Mouse (Mus musculus) neural tube, embryonic 13.5 days (tissue): ENCODE measurements around the gene Mrpl47. TPM values are rescaled to one million over a fixed set of nuclear protein-coding genes. Genes with fewer than 3 reads are reported as not detected.
A peak's percentile ranks its signal among the peaks of the same experiment; 100 is the strongest.
"Not testable (repeated sequence)": the region's sequence is repeated elsewhere in the genome, so short reads cannot be mapped to it uniquely, and the experiment has no call there.

Source experiments
- ATAC-seq: fragments of 200-750 bp; cut with Nextera tagmentation; 2 replicates; pipeline ENCODE4 v1.8.0; 2017; ENCODE audit warnings: low read depth, mild to moderate bottlenecking, moderate TSS enrichment, moderate library complexity
- H3K27ac ChIP-seq: fragments of 300-500 bp; sonication (generic); replicated peaks from 2 replicates; pipeline ENCODE4 v1.5.1; 2015; ENCODE audit warnings: moderate library complexity, mild to moderate bottlenecking, inconsistent platforms
- H3K27me3 ChIP-seq: fragments of 300-500 bp; sonication (generic); 2 replicates; pipeline ENCODE4 v1.6.1; 2015; ENCODE audit warnings: mild to moderate bottlenecking, inconsistent platforms
- H3K36me3 ChIP-seq: fragments of 300-500 bp; sonication (generic); 2 replicates; pipeline ENCODE4 v1.6.1; 2015; ENCODE audit warnings: mild to moderate bottlenecking, inconsistent platforms
- H3K4me1 ChIP-seq: fragments of 300-500 bp; sonication (generic); replicated peaks from 2 replicates; pipeline ENCODE4 v1.6.1; 2015; ENCODE audit warnings: inconsistent platforms
- H3K4me2 ChIP-seq: fragments of 300-500 bp; sonication (generic); 2 replicates; pipeline ENCODE4 v1.6.1; 2015; ENCODE audit warnings: inconsistent platforms, mild to moderate bottlenecking, moderate library complexity
- H3K4me3 ChIP-seq: fragments of 300-500 bp; sonication (generic); 2 replicates; pipeline ENCODE4 v1.5.1; 2015; ENCODE audit warnings: mild to moderate bottlenecking, inconsistent platforms
- H3K9ac ChIP-seq: fragments of 300-500 bp; sonication (generic); 2 replicates; pipeline ENCODE4 v1.6.1; 2015; ENCODE audit warnings: moderate library complexity, mild to moderate bottlenecking, inconsistent platforms
- H3K9me3 ChIP-seq: fragments of 300-500 bp; sonication (generic); 2 replicates; pipeline ENCODE4 v1.6.1; 2016; ENCODE audit warnings: inconsistent platforms
- WGBS: fragments of 180-500 bp; shearing (Covaris S2); methylation state at CpG from one replicate; pipeline ENCODE4 v1.1.7; 2015; 5-methylcytosine and 5-hydroxymethylcytosine counted together
- polyA plus RNA-seq: library from polyadenylated mRNA; unstranded; fragments of >200 nt; fragmentation: Nextera tagmentation; extraction: Ambion mirVana; gene quantifications from 2 replicates; pipeline ENCODE4 v1.2.1, GENCODE M21; 2015

Mrpl47 gene
- polyA plus RNA-seq, 1 experiment from 2014 or later: 35.4 TPM

DNA sequence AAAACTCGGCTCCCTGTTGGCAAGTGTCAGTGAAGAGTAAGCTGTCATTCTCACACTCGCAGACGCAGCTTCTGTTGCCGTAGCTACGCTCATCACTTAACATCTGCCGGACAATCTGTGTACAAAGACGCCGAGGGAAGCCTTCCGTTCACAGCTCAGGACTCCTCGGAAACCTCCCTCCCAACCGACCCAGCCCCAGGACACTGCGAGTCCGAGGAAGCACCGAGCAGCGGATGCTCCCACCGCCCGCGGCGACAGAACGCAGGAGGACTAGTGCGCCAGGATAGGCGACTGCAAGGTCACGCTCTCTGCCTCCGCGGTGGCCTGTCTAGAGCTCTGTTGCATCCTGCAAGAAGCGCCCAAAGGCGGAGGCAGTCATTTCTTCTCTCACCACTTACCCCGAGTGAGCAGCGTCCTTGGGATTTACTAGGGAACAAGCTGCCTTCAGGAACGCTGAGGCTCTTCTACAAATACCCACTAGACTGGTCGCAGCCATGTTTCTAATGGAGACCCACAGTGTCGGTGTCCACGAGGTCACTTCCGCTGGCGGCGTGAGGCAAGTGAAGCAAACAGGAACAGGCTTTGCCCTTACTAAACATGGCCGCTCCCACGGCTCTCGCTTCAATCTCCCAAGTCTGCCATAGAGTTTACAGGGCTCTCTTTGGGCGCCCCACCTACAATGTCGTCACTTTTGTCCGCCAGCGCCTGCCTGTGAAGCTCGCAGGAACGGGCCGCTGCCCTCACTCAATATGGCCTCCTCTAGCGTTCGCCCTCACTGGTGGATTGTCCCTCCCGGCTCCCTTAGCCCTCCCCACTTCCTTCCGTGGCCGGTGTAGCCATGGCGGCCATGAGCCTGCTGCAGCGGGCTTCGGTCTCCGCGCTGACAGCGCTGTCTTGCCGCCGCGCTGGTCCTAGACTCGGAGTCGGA lies 897 bp downstream of the Mrpl47 start, which contains the start of gene Ndufb5:
Gene Ndufb5, plus strand, starts transcription at position 747 of the 928 bp plus-strand sequence.
- WGBS: under 1% methylated on average over 62 of the region's 62 CpGs

DNA sequence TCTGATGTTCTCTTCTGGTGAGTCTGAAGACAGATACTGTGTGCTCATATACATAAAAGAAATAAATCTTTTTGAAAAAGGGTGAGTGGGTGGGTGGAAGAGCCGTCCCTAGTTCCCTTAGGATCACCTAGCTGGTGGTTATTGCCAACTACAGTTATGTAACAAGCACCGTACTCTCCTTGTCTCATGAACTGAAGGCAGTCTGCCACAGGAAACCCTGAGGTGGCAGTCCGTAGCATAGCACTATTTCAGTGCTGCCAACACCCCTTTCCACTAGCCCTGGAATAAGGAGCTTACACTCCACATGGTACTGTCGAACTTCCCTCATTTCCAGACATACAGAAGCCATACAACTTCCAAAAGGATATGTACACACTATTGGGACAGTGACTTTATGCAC lies 9.5 kb downstream of the Mrpl47 start:
- ATAC-seq: no peak

More for the DNA sequence above, 897 bp downstream of the Mrpl47 start, which contains the start of gene Ndufb5:
- H3K4me1 ChIP-seq: peaks cover 33% of the 10 kb centered on the region
- H3K27ac ChIP-seq: peak within 1 kb of the TSS; percentile 84
- H3K36me3 ChIP-seq: peaks cover 43% of the 10 kb centered on the region
- H3K27me3 ChIP-seq: no peaks in the 10 kb centered on the region
- H3K9me3 ChIP-seq: no peaks in the 10 kb centered on the region
- peak within 1 kb of the TSS; percentile 79 for H3K4me3 ChIP-seq
- ATAC-seq: peak; percentile 98
- H3K9ac ChIP-seq: peak within 1 kb of the TSS; percentile 87
- peak within 1 kb of the TSS; percentile 90 for H3K4me2 ChIP-seq

DNA sequence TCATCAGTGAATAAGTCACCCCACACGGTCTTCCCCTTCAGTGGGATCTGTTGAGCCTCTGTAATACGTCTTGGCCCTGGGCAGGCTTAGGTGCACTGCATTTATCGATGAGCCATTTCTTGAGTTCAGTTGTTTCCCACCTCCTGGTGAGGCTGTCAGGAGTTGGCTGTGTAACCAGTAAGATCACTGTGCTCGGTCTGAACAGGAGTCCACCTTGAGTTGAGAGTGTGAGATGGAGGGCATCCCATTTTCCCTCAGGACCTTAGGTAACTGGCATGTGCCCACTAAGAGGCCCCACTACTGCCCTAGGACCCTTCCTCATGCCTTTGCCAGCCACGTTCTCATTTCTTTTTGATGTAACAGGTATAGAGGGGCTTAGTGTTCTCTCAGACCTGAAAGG lies 11.5 kb downstream of the Mrpl47 start:
- WGBS: 87% methylated on average over 5 of the region's 5 CpGs
- no peak overlapping the region for H3K9ac ChIP-seq
- no peak overlapping the region for H3K4me2 ChIP-seq
- H3K27me3 ChIP-seq: no peaks in the 10 kb centered on the region
- no peak overlapping the region for H3K27ac ChIP-seq
- no peaks in the 10 kb centered on the region for H3K4me1 ChIP-seq
- H3K36me3 ChIP-seq: peaks cover 92% of the 10 kb centered on the region
- no peak for ATAC-seq
- H3K9me3 ChIP-seq: no peaks in the 10 kb centered on the region
- no peak overlapping the region for H3K4me3 ChIP-seq

More for the DNA sequence above, 9.5 kb downstream of the Mrpl47 start:
- Histone ChIP-seq H3K27me3 (no peaks in the 10 kb centered on the region), H3K36me3 (peaks cover 92% of the 10 kb centered on the region), H3K4me3 (no peak overlapping the region), H3K9ac (no peak overlapping the region), H3K27ac (no peak overlapping the region), H3K4me2 (no peak overlapping the region), H3K9me3 (no peaks in the 10 kb centered on the region), H3K4me1 (no peaks in the 10 kb centered on the region)
- WGBS: 87% methylated on average over 4 of the region's 4 CpGs

DNA sequence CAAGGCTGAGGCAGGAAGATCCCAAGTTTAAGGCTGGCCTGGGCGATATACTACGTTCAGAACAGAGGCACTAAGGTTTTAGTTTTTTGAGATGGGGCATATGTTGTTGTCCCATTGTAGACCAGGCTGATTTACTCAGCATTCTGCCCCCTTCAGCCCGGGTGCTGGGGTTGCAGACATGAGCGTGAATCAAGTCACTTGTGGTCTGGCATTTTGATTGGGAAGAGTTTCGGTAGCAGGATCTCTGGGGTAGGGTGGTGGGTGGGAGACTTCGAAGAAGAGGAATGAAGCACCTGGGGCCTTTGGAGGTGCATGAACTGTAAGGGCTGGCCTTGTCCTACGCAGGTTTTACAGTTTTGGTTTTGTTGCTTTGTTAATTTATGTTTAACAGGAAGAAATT lies 13.2 kb downstream of the Mrpl47 start:
- Histone ChIP-seq H3K4me1 (no peaks in the 10 kb centered on the region), H3K27ac (no peak overlapping the region), H3K9me3 (no peaks in the 10 kb centered on the region), H3K4me2 (no peak overlapping the region), H3K36me3 (peaks cover 92% of the 10 kb centered on the region), H3K4me3 (no peak overlapping the region), H3K9ac (no peak overlapping the region), H3K27me3 (no peaks in the 10 kb centered on the region)
- WGBS: 93% methylated on average over 7 of the region's 7 CpGs
- no peak for ATAC-seq

DNA sequence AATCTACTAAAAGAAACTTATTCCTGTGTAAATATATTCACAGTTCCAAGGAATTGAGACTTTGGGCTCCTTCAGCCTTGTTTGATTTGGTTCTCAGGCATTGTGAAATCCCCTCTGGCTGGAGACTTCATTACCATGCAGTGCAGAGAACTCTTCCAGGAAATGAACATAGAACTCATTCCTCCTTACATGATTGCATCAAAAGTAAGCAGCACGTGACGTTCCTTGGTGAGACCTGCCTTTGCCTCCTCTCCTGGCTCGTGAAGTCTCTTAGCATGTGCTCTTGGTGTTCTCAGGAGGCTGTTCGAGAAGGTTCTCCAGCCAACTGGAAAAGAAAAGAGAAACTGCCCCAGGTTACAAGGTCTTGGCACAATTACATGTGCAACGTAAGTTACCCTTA lies 19.1 kb downstream of the Mrpl47 start:
- H3K27me3 ChIP-seq: no peaks in the 10 kb centered on the region
- H3K9ac ChIP-seq: no peak overlapping the region
- H3K27ac ChIP-seq: no peak overlapping the region
- no peak for ATAC-seq
- H3K4me2 ChIP-seq: no peak overlapping the region
- H3K36me3 ChIP-seq: peaks cover 96% of the 10 kb centered on the region
- no peak overlapping the region for H3K4me3 ChIP-seq
- no peaks in the 10 kb centered on the region for H3K4me1 ChIP-seq
- no peaks in the 10 kb centered on the region for H3K9me3 ChIP-seq
- WGBS: 96% methylated on average over 5 of the region's 5 CpGs

DNA sequence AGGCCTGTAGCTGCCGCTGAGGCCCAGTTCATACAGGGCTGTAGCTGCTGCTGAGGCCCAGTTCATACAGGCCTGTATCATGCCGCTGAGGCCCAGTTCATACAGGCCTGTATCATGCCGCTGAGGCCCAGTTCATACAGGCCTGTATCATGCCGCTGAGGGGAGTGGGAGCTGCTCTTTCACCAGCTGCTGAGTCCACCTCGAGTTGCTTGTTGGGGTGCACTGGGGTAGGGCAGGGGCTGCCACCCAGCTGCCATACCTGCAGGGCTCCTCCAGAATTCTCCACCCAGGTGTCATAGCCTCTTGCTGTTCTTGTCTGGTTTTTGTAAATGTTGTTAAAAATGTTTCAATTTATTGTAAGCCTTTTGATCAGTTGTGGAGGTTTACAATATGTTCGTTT lies 20.0 kb downstream of the Mrpl47 start:
- not testable (repeated sequence) for H3K4me3 ChIP-seq, H3K27me3 ChIP-seq, H3K27ac ChIP-seq, ATAC-seq, H3K4me1 ChIP-seq, H3K4me2 ChIP-seq, H3K9me3 ChIP-seq, H3K9ac ChIP-seq
- peaks cover 96% of the 10 kb centered on the region for H3K36me3 ChIP-seq
- WGBS: 96% methylated on average over 6 of the region's 6 CpGs

DNA sequence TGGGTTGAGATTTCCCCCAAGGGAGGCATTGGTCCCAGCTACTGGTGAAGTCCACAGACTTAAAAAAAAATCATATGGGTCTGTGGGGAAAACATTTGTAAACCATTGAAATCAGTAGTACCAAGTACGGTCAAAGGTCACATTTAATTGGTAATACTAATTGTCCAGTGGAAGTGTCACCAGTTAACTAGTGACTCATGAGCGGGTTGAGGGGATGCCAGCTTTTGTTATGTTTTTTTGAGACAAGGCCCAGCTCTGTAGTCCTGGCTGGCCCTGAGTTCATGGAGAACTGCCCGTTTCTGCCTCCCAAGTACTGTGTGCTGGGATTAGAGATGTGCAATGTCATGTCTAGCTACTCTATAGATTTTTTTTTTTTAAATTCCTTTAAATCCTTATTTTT lies 23.7 kb downstream of the Mrpl47 start:
- Histone ChIP-seq H3K9me3 (no peaks in the 10 kb centered on the region), H3K9ac (no peak overlapping the region), H3K4me2 (no peak overlapping the region), H3K4me1 (peaks cover 19% of the 10 kb centered on the region), H3K36me3 (peaks cover 74% of the 10 kb centered on the region), H3K27me3 (no peaks in the 10 kb centered on the region), H3K27ac (no peak overlapping the region), H3K4me3 (no peak overlapping the region)
- ATAC-seq: no peak
- WGBS: 88% methylated on average over 3 of the region's 3 CpGs

DNA sequence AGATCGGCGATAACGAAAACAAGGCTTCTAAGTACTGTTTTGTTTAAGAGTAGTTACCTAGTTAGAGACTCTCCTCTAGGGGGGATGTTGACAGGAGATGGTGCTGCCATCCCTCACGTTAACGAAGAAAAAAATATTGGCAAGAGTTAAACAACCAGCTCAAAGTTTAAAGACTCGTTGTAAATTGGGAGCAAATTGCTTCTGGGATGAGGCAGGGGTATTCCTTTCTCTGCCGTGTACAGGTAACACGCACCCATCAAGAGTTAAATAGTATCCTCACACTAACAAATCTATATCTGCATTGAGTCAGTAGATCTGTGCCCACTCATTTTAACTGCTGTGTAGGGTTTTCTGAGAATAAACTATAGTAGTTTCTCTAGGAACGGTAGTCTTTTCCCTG lies 28.0 kb downstream of the Mrpl47 start:
- Histone ChIP-seq H3K27me3 (no peaks in the 10 kb centered on the region), H3K4me2 (peak overlapping the region; percentile 81), H3K9me3 (no peaks in the 10 kb centered on the region), H3K36me3 (peaks cover 32% of the 10 kb centered on the region), H3K4me3 (peak overlapping the region; percentile 73), H3K4me1 (peaks cover 19% of the 10 kb centered on the region), H3K27ac (peak overlapping the region; percentile 93), H3K9ac (peak overlapping the region; percentile 85)
- no peak for ATAC-seq
- WGBS: 13% methylated on average over 9 of the region's 9 CpGs

DNA sequence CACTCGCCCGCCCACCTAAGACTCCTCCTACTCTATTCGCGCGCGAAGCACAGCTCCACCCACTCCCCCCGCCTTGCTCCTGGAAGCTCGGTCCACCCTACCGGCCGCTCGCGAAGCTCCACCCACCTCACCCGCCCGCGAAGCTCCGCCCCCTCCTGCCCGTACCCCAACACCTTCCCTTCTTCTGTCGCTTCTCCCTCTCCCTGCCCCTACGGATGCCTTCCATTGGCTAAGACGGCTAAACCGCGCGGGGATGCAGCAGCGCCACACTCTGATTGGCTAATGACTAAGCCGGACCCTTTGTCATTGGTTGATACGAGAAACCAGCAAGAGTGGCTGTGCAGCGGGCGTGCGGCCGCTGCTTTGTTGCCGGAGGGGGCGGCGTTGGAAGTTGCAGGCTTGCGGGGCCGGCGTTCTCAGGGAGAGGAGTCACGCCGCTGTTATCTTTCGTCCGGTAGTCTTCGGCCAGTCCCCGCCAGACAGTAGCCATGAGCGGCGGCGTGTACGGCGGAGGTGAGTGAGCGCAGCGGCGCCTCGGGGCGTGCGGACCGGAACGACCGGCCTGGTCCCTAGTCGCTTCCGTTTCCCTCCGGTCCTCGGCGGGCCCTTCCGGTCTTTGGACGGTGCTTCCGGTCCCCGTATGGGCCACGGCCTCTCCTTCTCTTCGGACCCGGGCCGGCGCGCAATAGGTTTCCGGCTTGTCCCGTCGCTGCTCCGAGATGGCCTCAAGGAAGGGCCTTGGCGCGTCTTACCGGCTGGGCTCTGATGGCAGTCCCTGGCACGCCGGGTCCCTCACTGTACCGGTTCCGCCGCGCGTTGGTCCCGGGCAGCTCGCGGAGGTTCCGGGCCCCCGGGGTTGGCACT lies 28.8 kb downstream of the Mrpl47 start:
- no peaks in the 10 kb centered on the region for H3K27me3 ChIP-seq
- H3K4me2 ChIP-seq: peak overlapping the region; percentile 81
- no peaks in the 10 kb centered on the region for H3K9me3 ChIP-seq
- peak; percentile 100 for ATAC-seq
- H3K4me1 ChIP-seq: peaks cover 19% of the 10 kb centered on the region
- under 1% methylated on average over 90 of the region's 90 CpGs for WGBS
- peak overlapping the region; percentile 73 for H3K4me3 ChIP-seq
- H3K27ac ChIP-seq: peak overlapping the region; percentile 93
- H3K9ac ChIP-seq: peak overlapping the region; percentile 85
- peaks cover 24% of the 10 kb centered on the region for H3K36me3 ChIP-seq

DNA sequence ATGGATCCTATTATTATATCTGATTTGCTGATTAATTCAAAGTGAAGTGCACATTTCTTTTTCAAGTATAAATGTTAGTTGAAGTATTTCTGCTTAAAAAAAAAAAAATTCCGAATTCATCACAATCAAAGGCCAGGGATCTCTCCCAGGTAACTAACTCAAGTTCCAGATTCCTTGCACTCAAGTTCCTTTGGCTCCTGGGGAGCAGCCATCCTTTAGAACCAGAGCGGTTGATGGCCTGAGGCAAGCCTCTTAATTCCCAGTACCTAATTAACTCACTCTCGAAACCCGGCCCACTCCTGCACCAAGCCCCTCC lies 29.4 kb downstream of the Mrpl47 start:
- Histone ChIP-seq H3K36me3 (peaks cover 18% of the 10 kb centered on the region), H3K4me3 (peak overlapping the region; percentile 73), H3K9me3 (no peaks in the 10 kb centered on the region), H3K27ac (peak overlapping the region; percentile 46; the same call in 1 of the 2 replicates), H3K9ac (no peak overlapping the region), H3K4me1 (peaks cover 19% of the 10 kb centered on the region), H3K4me2 (peak overlapping the region; percentile 48), H3K27me3 (no peaks in the 10 kb centered on the region)
- ATAC-seq: no peak
- 4% methylated on average over 4 of the region's 4 CpGs for WGBS

DNA sequence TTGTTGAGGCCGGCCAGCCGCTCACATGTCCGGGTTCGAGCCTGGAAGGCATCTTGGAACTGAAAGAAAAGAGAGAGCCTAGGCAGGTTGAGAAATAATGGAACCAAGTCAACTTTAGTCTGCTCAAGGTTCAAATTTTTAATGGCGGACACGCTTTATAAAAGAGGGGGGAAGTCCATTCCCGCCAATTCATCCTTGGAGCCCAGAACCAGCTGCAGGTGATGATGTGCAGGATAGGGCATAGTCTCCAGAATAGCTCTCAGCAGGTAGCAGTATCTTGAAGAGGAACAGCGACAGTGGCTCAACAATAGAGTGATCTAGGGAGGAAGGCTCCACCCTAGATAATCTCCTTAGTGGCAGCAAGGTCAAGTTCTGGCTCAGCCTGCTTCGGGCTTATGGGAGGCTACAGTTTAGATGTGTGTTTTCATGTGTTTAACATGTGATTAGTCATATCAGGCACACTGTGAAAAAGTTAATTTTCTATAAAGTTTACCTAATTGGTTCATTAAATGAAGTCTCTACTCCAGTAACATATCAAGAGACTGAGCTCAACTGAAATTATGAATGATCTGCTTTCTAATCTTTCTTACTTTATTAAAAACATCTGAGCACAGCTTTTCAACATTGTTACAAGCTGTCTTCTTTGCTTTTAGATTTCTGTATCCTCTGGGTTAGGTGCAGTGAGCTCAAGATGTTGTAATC lies 31.6 kb downstream of the Mrpl47 start, which contains the start of gene Actl6a:
Gene Actl6a, plus strand, starts transcription at position 652 of the 702 bp plus-strand sequence.
- not testable (repeated sequence) for H3K9ac ChIP-seq, H3K4me3 ChIP-seq, H3K27ac ChIP-seq, H3K27me3 ChIP-seq, H3K9me3 ChIP-seq, H3K4me2 ChIP-seq, ATAC-seq, H3K36me3 ChIP-seq
- H3K4me1 ChIP-seq: peaks cover 15% of the 10 kb centered on the region
- WGBS: 80% methylated on average over 9 of the region's 9 CpGs
